Mouse (Mus musculus) lung, embryonic 14.5 days (tissue): ENCODE measurements at regions not wholly inside any gene's neighbourhood (a gene's known extent, or its start where the extent isn't known, plus 50 kb on each side); places are given as distances from the start of the nearest gene placed in this dataset.
A peak's percentile ranks its signal among the peaks of the same experiment; 100 is the strongest.

Experiments
- ATAC-seq: fragments of 200-750 bp; cut with Nextera tagmentation; 2 replicates; pipeline ENCODE4 v1.8.0; 2017; ENCODE audit warnings: mild to moderate bottlenecking, moderate TSS enrichment, moderate library complexity; ENCODE audit not compliant: insufficient read depth
- DNase-seq: peaks from one replicate; pipeline ENCODE4 v3.0.0-alpha.2; 2015
- H3K27ac ChIP-seq: fragments of 300-500 bp; sonication (generic); 2 replicates; pipeline ENCODE4 v1.5.1; 2014; ENCODE audit warnings: low read depth, mild to moderate bottlenecking, moderate library complexity
- H3K27me3 ChIP-seq: fragments of 300-500 bp; sonication (generic); 2 replicates; pipeline ENCODE4 v1.6.1; 2014; ENCODE audit warnings: low read length, control low read depth; ENCODE audit not compliant: insufficient read depth
- H3K36me3 ChIP-seq: fragments of 300-500 bp; sonication (generic); 2 replicates; pipeline ENCODE4 v1.6.1; 2014; ENCODE audit warnings: control low read depth; ENCODE audit not compliant: insufficient read depth
- H3K4me1 ChIP-seq: fragments of 300-500 bp; sonication (generic); 2 replicates; pipeline ENCODE4 v1.6.1; 2014; ENCODE audit warnings: antibody characterized with exemption, control low read depth; ENCODE audit not compliant: insufficient read depth
- H3K4me2 ChIP-seq: fragments of 300-500 bp; sonication (generic); 2 replicates; pipeline ENCODE4 v1.6.1; 2014; ENCODE audit warnings: mild to moderate bottlenecking
- H3K4me3 ChIP-seq: fragments of 300-500 bp; sonication (generic); 2 replicates; pipeline ENCODE4 v1.5.1; 2014; ENCODE audit warnings: low read depth, low read length
- H3K9ac ChIP-seq: fragments of 300-500 bp; sonication (generic); 2 replicates; pipeline ENCODE4 v1.6.1; 2014
- H3K9me3 ChIP-seq: fragments of 300-500 bp; sonication (generic); 2 replicates; pipeline ENCODE4 v1.6.1; 2016; ENCODE audit warnings: low read depth, low read length, control low read depth
- CTCF ChIP-seq: IDR thresholded peaks from 2 replicates; pipeline ENCODE4 v1.5.1; 2016; ENCODE audit warnings: antibody characterized with exemption, low read depth
- WGBS: fragments of 180-500 bp; shearing (Covaris S2); extraction: QIAGEN DNeasy Blood & Tissue Kit; methylation state at CpG from one replicate; pipeline ENCODE4 v1.1.7; 2014; 5-methylcytosine and 5-hydroxymethylcytosine counted together

GRCm38 (mm10) chr19:26151216-26151615 lies 453.6 kb upstream of the Smarca2 start:
- Histone ChIP-seq H3K9me3 (no peaks in the 10 kb centered on the region), H3K4me3 (no peak overlapping the region), H3K27ac (no peak overlapping the region), H3K27me3 (no peaks in the 10 kb centered on the region), H3K9ac (no peak overlapping the region), H3K4me1 (no peaks in the 10 kb centered on the region), H3K36me3 (no peaks in the 10 kb centered on the region), H3K4me2 (no peak overlapping the region)
- DNase-seq, result peak; percentile 6
- TF ChIP-seq CTCF, result no peak
- WGBS, result 57% methylated on average over 4 of the region's 4 CpGs
- ATAC-seq, result no peak

DNA sequence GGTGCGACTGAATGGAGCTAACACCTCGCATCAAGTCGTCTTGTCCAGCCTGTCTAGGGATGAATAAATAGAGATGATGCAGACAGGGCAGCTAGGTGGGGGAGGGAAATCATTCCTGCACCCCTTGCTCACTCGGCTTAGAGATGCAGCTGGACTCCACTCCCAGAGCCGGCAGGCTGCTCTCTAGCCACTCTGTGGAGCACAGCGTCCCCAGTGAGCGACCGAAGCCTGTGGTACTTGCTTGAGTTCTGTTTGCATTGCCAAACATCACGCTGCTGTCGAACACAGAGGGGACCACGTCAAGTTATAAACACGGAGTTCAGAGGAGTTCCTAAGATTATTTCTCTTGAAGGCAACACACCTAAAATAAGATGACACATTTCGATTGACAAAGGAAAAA lies 439.9 kb upstream of the Smarca2 start:
- ATAC-seq, result no peak
- no peak; the same call in 1 of the 2 replicates for TF ChIP-seq CTCF
- WGBS, result 21% methylated on average over 13 of the region's 13 CpGs
- no peak overlapping the region for H3K9ac ChIP-seq
- H3K4me2 ChIP-seq, result no peak overlapping the region
- no peak overlapping the region for H3K4me3 ChIP-seq
- DNase-seq, result peak; percentile 9
- no peaks in the 10 kb centered on the region for H3K36me3 ChIP-seq
- no peak overlapping the region for H3K27ac ChIP-seq
- H3K27me3 ChIP-seq, result no peaks in the 10 kb centered on the region
- no peaks in the 10 kb centered on the region for H3K4me1 ChIP-seq
- H3K9me3 ChIP-seq, result no peaks in the 10 kb centered on the region

GRCm38 (mm10) chr19:26181774-26182173 lies 423.1 kb upstream of the Smarca2 start:
- Histone ChIP-seq H3K9me3 (no peaks in the 10 kb centered on the region), H3K4me2 (no peak overlapping the region), H3K27ac (no peak overlapping the region), H3K4me3 (no peak overlapping the region), H3K36me3 (no peaks in the 10 kb centered on the region), H3K27me3 (no peaks in the 10 kb centered on the region), H3K4me1 (no peaks in the 10 kb centered on the region), H3K9ac (no peak overlapping the region)
- 20% methylated on average over 4 of the region's 4 CpGs for WGBS
- no peak for ATAC-seq
- TF ChIP-seq CTCF, result peak; percentile 71
- DNase-seq, result peak; percentile 57

DNA sequence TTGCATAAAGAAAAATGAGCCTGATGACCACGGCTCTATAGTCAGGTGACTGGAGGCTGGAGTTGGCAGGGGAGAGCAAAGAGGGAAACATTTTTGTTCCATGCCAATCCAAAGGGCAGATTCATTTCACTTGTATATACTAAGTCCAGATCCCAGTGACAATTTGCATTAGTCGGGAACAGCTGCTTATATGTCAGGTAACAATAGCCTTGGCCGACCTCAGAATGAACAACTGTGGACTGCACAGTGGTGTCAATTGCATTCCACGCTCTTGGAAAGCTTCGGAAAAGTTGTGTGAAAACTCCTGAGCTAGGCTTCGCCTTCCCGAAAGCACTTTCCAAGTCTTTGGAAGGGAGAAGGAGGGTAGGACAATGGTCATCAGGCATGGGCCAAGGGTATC lies 419.8 kb upstream of the Smarca2 start:
- 80% methylated on average over 7 of the region's 7 CpGs for whole genome bisulfite sequencing

DNA sequence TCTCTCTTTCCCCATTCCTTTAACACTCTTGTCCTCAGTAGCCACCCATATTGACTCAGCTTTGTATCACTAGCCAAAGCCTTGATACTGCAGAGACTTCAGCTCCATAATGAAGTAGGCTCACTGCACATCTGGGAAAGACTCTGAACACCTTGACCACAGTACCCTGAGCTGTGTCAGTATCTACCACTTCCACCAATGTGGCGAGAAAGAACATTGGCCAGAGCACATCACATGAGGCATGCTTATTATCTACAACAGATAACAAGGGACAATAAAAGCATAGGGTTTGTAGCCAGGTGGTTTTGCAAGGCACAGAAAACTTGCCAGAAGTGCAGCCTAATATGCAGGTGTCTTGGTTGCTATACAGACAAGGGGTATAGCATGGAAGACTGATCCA lies 414.0 kb upstream of the Smarca2 start:
- H3K9me3 ChIP-seq, result no peaks in the 10 kb centered on the region
- no peaks in the 10 kb centered on the region for H3K4me1 ChIP-seq
- no peak overlapping the region for H3K27ac ChIP-seq
- no peaks in the 10 kb centered on the region for H3K27me3 ChIP-seq
- no peak overlapping the region for H3K4me3 ChIP-seq
- no peak overlapping the region for H3K9ac ChIP-seq
- ATAC-seq (no peak), DNase-seq (no peak)
- H3K36me3 ChIP-seq, result no peaks in the 10 kb centered on the region
- TF ChIP-seq CTCF, result no peak
- H3K4me2 ChIP-seq, result no peak overlapping the region
- WGBS, result 74% methylated on average over 1 of the region's 1 CpGs

More for the DNA sequence above, 419.8 kb upstream of the Smarca2 start:
- H3K4me1 ChIP-seq, result no peaks in the 10 kb centered on the region
- H3K27me3 ChIP-seq, result no peaks in the 10 kb centered on the region
- DNase-seq (no peak), ATAC-seq (no peak)
- no peak overlapping the region for H3K9ac ChIP-seq
- no peak for TF ChIP-seq CTCF
- no peaks in the 10 kb centered on the region for H3K9me3 ChIP-seq
- no peak overlapping the region for H3K27ac ChIP-seq
- H3K4me3 ChIP-seq, result no peak overlapping the region
- no peak overlapping the region for H3K4me2 ChIP-seq
- H3K36me3 ChIP-seq, result no peaks in the 10 kb centered on the region

GRCm38 (mm10) chr19:26193664-26194063 lies 411.2 kb upstream of the Smarca2 start:
- Histone ChIP-seq H3K4me3 (no peak overlapping the region), H3K9me3 (no peaks in the 10 kb centered on the region), H3K9ac (no peak overlapping the region), H3K4me2 (no peak overlapping the region), H3K27me3 (no peaks in the 10 kb centered on the region), H3K27ac (no peak overlapping the region), H3K4me1 (no peaks in the 10 kb centered on the region), H3K36me3 (no peaks in the 10 kb centered on the region)
- no peak for ATAC-seq
- peak; percentile 12 for DNase-seq
- 52% methylated on average over 1 of the region's 1 CpGs for WGBS
- peak; percentile 36 for TF ChIP-seq CTCF

GRCm38 (mm10) chr19:26208760-26209159 lies 396.1 kb upstream of the Smarca2 start:
- Histone ChIP-seq H3K4me3 (no peak overlapping the region), H3K4me2 (no peak overlapping the region), H3K9me3 (no peaks in the 10 kb centered on the region), H3K9ac (no peak overlapping the region), H3K27ac (no peak overlapping the region), H3K27me3 (no peaks in the 10 kb centered on the region), H3K4me1 (no peaks in the 10 kb centered on the region), H3K36me3 (no peaks in the 10 kb centered on the region)
- WGBS, result 53% methylated on average over 1 of the region's 1 CpGs
- ATAC-seq (no peak), DNase-seq (no peak)
- no peak for TF ChIP-seq CTCF

DNA sequence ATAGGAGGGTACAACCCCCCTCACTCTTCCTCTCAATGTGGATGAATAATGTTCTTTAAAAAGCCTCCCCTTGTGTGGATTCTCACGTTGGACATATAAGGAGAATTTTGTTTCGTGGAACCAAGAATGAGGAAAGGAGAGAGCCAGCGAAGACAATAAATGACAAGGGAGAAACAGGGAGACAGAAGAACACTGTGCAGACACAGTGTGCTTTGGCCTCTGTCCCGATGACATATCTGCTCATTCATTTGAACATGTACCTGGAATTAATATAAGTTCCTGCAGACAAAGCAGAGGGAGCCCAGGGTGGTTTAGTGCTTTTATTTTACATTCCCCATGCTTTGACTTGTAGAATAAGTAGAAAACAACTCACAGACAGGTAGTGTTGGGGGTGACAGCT lies 370.3 kb upstream of the Smarca2 start:
- Histone ChIP-seq H3K27me3 (no peaks in the 10 kb centered on the region), H3K9me3 (no peaks in the 10 kb centered on the region), H3K4me1 (no peaks in the 10 kb centered on the region), H3K4me2 (no peak overlapping the region), H3K9ac (no peak overlapping the region), H3K36me3 (no peaks in the 10 kb centered on the region), H3K4me3 (no peak overlapping the region), H3K27ac (no peak overlapping the region)
- WGBS, result 69% methylated on average over 4 of the region's 4 CpGs
- no peak for ATAC-seq
- TF ChIP-seq CTCF, result no peak
- DNase-seq, result no peak
